Mouse (Mus musculus) midbrain, embryonic 11.5 days (tissue): ENCODE results near the gene Ciart. TPM values are rescaled to one million over a fixed set of nuclear protein-coding genes. Genes with fewer than 3 reads are reported as not detected.

Source experiments
- ATAC-seq: fragments of 200-750 bp; cut with Nextera tagmentation; 2 replicates; pipeline ENCODE4 v1.8.0; 2017; ENCODE audit warnings: moderate TSS enrichment, moderate library complexity; ENCODE audit not compliant: low FRiP score
- DNase-seq: peaks from one replicate; pipeline ENCODE4 v3.0.0; 2015; ENCODE audit warnings: low spot score; ENCODE audit errors: missing footprints
- H3K27ac ChIP-seq: fragments of 300-500 bp; sonication (generic); 2 replicates; pipeline ENCODE4 v1.5.1; 2014; ENCODE audit warnings: low read depth, low read length
- H3K27me3 ChIP-seq: fragments of 300-500 bp; sonication (generic); 2 replicates; pipeline ENCODE4 v1.6.1; 2014; ENCODE audit warnings: mild to moderate bottlenecking, low read length, moderate library complexity, mixed read lengths; ENCODE audit not compliant: control insufficient read depth, insufficient read depth
- H3K36me3 ChIP-seq: fragments of 300-500 bp; sonication (generic); 2 replicates; pipeline ENCODE4 v1.6.1; 2014; ENCODE audit warnings: mild to moderate bottlenecking, low read length, moderate library complexity, mixed read lengths; ENCODE audit not compliant: control insufficient read depth, insufficient read depth
- H3K4me1 ChIP-seq: fragments of 300-500 bp; sonication (generic); 2 replicates; pipeline ENCODE4 v1.6.1; 2014; ENCODE audit warnings: low read length; ENCODE audit not compliant: control insufficient read depth, insufficient read depth
- H3K4me2 ChIP-seq: fragments of 300-500 bp; sonication (generic); 2 replicates; pipeline ENCODE4 v1.6.1; 2014; ENCODE audit warnings: mild to moderate bottlenecking, moderate library complexity
- H3K4me3 ChIP-seq: fragments of 300-500 bp; sonication (generic); 2 replicates; pipeline ENCODE4 v1.5.1; 2014; ENCODE audit warnings: low read depth, low read length
- H3K9ac ChIP-seq: fragments of 300-500 bp; sonication (generic); 2 replicates; pipeline ENCODE4 v1.6.1; 2014; ENCODE audit warnings: low read length
- H3K9me3 ChIP-seq: fragments of 300-500 bp; sonication (generic); 2 replicates; pipeline ENCODE4 v1.6.1; 2016; ENCODE audit warnings: low read length; ENCODE audit not compliant: control insufficient read depth
- WGBS: fragments of 180-500 bp; shearing (Covaris S2); extraction: QIAGEN DNeasy Blood & Tissue Kit; methylation state at CpG from one replicate; pipeline ENCODE4 v1.1.7; 2014; 5-methylcytosine and 5-hydroxymethylcytosine counted together
- polyA plus RNA-seq: library from polyadenylated mRNA; unstranded; fragments of >200 nt; fragmentation: Nextera tagmentation; extraction: Ambion mirVana; gene quantifications from 2 replicates; pipeline ENCODE4 v1.2.1, GENCODE M21; 2014

The Ciart gene
- polyA plus RNA-seq, 1 experiment from 2014 or later = 4.6 TPM

DNA sequence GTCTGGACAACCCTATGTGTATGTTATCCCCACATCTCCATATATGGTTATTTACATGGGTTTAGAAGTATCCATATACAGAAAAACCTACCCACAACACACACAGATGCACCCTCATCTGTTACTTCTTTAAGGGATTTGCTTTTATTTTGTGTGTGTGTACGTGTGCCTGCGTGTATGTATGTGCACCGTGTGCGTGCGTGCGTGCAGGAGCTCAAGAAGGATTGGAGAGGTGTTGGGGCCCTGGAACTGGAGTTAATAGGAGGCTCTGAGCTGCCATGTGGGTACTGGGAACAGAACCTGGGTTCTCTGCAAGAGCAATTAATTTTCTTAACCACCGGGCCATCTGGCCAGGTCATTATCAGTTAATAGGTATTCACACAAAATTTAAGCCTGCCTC, 10.0 kb downstream of the Ciart start:
- Histone ChIP-seq H3K9ac (peak overlapping the region; percentile 38; the same call in 1 of the 2 replicates), H3K9me3 (no peaks in the 10 kb centered on the region), H3K4me2 (peak overlapping the region; percentile 63), H3K27ac (no peak overlapping the region), H3K36me3 (peaks cover 14% of the 10 kb centered on the region), H3K4me3 (peak overlapping the region; percentile 61), H3K4me1 (peaks cover 12% of the 10 kb centered on the region), H3K27me3 (no peaks in the 10 kb centered on the region)
- no peak for DNase-seq
- no peak for ATAC-seq
- 79% methylated on average over 7 of the region's 7 CpGs for WGBS

DNA sequence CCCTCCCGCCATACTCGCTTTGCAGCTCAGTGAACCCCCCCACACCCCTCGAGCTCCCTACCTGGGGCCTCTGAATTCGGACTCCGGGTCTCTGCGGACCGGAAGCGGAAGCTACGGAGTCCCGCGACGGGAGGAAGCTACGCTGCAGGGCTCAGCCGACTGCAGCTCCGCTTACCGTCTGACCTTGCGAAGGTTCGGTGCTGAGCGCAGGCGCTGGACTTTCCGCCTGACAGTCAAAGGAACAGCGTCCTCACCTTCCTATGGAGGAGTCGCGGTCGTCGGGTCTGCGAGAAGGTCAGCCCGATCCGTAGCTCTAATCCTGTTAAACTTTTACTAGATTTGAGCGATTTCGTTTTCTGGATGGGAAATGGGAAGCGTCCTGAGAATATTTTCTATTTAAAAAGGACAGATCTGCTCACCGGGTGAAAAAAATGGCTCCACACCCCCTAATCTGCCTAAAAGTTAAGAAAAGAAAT, 10.6 kb downstream of the Ciart start, which contains the start of gene Mrps21:
Gene Mrps21 (minus strand): TSS at position 128 of the 476 bp plus-strand sequence.
- Histone ChIP-seq H3K4me1 (peaks cover 12% of the 10 kb centered on the region), H3K4me2 (peak within 1 kb of the TSS; percentile 63), H3K4me3 (peak within 1 kb of the TSS; percentile 61), H3K9ac (peak within 1 kb of the TSS; percentile 83), H3K27ac (no peak within 1 kb of the TSS), H3K36me3 (peaks cover 14% of the 10 kb centered on the region), H3K9me3 (no peaks in the 10 kb centered on the region), H3K27me3 (no peaks in the 10 kb centered on the region)
- DNase-seq = peak; percentile 97
- under 1% methylated on average over 33 of the region's 33 CpGs for WGBS
- peak; percentile 94 for ATAC-seq

GRCm38 (mm10) chr3:95870976-95871375, 11.1 kb downstream of the Ciart start:
- Histone ChIP-seq H3K36me3 (peaks cover 14% of the 10 kb centered on the region), H3K4me3 (peak overlapping the region; percentile 61), H3K27ac (no peak overlapping the region), H3K9ac (peak overlapping the region; percentile 83), H3K27me3 (no peaks in the 10 kb centered on the region), H3K9me3 (no peaks in the 10 kb centered on the region), H3K4me2 (peak overlapping the region; percentile 63), H3K4me1 (peaks cover 12% of the 10 kb centered on the region)
- DNase-seq (no peak), ATAC-seq (peak; percentile 35)
- 9% methylated on average over 15 of the region's 15 CpGs for WGBS

DNA sequence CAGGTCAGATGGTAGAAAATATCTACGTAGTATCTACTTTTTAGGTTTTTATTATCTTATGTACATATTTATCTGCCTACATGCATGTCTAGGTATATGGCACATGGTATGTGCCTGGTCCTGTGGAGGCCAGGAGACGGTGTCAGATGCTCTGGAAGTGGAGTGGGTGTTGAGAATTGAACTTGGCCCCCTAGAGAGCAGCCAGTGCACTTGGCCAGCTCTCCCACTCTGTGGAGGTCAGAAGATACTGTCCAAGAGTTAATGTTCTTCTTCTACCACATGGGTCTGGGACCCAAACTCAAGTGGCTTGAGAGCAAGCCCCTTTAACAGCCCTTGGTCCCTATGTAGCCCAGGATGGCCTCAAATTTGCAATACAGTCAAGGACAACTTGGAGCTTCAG, 14.6 kb downstream of the Ciart start:
- H3K4me1 ChIP-seq = peaks cover 11% of the 10 kb centered on the region
- ATAC-seq = no peak
- no peaks in the 10 kb centered on the region for H3K27me3 ChIP-seq
- no peaks in the 10 kb centered on the region for H3K9me3 ChIP-seq
- H3K4me3 ChIP-seq = no peak overlapping the region
- H3K4me2 ChIP-seq = no peak overlapping the region
- H3K27ac ChIP-seq = no peak overlapping the region
- WGBS = 100% methylated on average over 2 of the region's 2 CpGs
- H3K9ac ChIP-seq = no peak overlapping the region
- H3K36me3 ChIP-seq = peaks cover 21% of the 10 kb centered on the region
- DNase-seq = no peak

DNA sequence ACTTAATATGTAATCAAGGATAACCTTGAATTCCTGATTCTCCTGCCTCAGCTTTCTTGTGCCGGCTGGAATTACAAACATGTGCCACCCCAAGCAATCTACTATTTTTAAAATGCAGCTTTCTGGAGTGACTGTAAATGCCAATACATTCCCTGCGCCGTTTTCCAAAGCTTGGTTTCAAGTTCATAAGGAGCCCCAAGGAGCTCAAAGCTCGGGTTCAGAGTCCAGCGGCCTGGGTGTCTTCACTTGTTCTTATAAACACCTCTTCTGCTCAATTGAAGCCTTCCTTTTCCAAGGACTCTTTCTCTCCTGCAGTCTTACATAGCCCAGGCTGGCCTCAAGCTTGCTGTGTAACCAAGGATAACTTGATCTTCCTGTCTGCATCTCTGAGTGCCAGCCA, 16.0 kb downstream of the Ciart start:
- H3K9me3 ChIP-seq = no peaks in the 10 kb centered on the region; the same call in 1 of the 2 replicates
- H3K36me3 ChIP-seq = peaks cover 21% of the 10 kb centered on the region

DNA sequence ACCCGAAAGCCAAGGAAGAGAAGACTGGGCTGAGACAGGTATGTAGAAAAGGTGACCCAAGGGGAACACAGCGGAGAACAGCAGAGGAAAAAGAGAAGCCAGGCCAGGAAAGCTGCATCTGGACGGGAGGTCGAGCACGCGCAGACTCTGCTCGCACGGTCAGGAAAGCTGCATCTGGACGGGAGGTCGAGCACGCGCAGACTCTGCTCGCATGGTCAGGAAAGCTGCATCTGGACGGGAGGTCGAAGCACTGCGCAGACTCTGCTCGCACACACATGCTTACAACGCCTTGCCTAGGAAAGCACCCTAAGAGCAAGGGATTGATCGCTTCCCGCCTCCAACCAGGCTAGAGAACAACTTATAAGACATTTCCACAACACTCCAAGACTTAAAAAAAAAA, 16.5 kb downstream of the Ciart start:
- H3K36me3 ChIP-seq = peaks cover 21% of the 10 kb centered on the region
- DNase-seq (no peak), ATAC-seq (no peak)
- H3K4me1 ChIP-seq = peaks cover under 1% of the 10 kb centered on the region; the same call in 1 of the 2 replicates
- no peak overlapping the region for H3K4me3 ChIP-seq
- no peak overlapping the region for H3K27ac ChIP-seq
- no peak overlapping the region for H3K9ac ChIP-seq
- H3K9me3 ChIP-seq = no peaks in the 10 kb centered on the region; the same call in 1 of the 2 replicates
- 92% methylated on average over 20 of the region's 20 CpGs for WGBS
- no peaks in the 10 kb centered on the region for H3K27me3 ChIP-seq
- no peak overlapping the region for H3K4me2 ChIP-seq

More for the DNA sequence above, 16.0 kb downstream of the Ciart start:
- H3K4me2 ChIP-seq = no peak overlapping the region
- ATAC-seq (no peak), DNase-seq (no peak)
- H3K4me3 ChIP-seq = no peak overlapping the region
- no peak overlapping the region for H3K9ac ChIP-seq
- no peak overlapping the region for H3K27ac ChIP-seq
- H3K4me1 ChIP-seq = peaks cover 5% of the 10 kb centered on the region; the same call in 1 of the 2 replicates
- H3K27me3 ChIP-seq = no peaks in the 10 kb centered on the region
- WGBS = 96% methylated on average over 5 of the region's 5 CpGs

DNA sequence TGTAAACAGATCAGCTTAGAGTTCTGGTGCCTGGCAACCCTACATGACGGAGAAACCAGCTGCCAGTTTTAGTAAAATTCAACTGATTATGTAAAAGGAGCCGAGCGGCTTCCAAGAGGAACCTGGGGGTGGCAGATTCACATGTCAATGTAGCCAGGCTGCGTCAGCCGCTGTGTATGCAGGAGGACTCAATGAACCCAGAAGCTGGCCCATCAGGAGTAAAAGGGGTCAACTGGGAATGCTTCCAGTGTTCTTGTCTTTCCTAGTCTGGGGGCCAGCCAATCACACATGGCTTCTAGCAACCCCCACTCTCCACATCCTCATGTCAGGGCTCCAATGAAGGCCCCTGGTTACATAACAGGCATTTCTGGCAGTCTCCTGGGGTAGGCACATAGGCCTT, 17.0 kb downstream of the Ciart start:
- peaks cover 21% of the 10 kb centered on the region for H3K36me3 ChIP-seq
- H3K4me1 ChIP-seq = no peaks in the 10 kb centered on the region
- H3K4me3 ChIP-seq = no peak overlapping the region
- DNase-seq = no peak
- no peak overlapping the region for H3K9ac ChIP-seq
- H3K9me3 ChIP-seq = no peaks in the 10 kb centered on the region; the same call in 1 of the 2 replicates
- H3K27ac ChIP-seq = no peak overlapping the region
- ATAC-seq = no peak
- no peak overlapping the region for H3K4me2 ChIP-seq
- WGBS = 91% methylated on average over 5 of the region's 5 CpGs
- no peaks in the 10 kb centered on the region for H3K27me3 ChIP-seq

GRCm38 (mm10) chr3:95863578-95863977, 18.5 kb downstream of the Ciart start:
- Histone ChIP-seq H3K4me2 (no peak overlapping the region), H3K27ac (no peak overlapping the region), H3K4me1 (no peaks in the 10 kb centered on the region), H3K27me3 (no peaks in the 10 kb centered on the region), H3K4me3 (no peak overlapping the region), H3K9ac (no peak overlapping the region), H3K36me3 (peaks cover 13% of the 10 kb centered on the region), H3K9me3 (no peaks in the 10 kb centered on the region; the same call in 1 of the 2 replicates)
- WGBS = 79% methylated on average over 7 of the region's 7 CpGs
- DNase-seq (no peak), ATAC-seq (no peak)

DNA sequence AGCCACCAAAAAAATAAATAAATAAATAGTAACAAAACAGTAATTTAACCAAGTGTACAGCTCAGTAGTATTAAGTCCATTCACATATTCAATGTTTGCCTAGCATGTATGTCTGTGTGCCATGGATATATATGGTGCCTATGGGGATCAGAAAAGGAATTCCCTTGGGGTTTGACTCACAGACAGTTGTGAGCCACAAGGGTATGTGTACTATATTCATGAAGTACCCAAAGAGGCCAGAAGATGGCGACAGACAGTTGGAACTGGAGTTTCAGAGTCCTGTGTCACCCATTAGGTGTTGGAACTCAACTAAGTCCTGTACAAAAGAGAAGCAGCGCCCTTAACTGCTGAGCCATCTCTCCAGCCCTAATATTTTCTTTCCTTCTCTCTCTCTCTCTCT, 20.3 kb downstream of the Ciart start:
- Histone ChIP-seq H3K9me3 (no peaks in the 10 kb centered on the region; the same call in 1 of the 2 replicates), H3K9ac (no peak overlapping the region)
- peak; percentile 65; the same call in 1 of the 2 replicates for ATAC-seq

More for the DNA sequence above, 20.3 kb downstream of the Ciart start:
- Histone ChIP-seq H3K27me3 (no peaks in the 10 kb centered on the region), H3K4me3 (no peak overlapping the region), H3K27ac (no peak overlapping the region), H3K36me3 (0 out of 2 replicates have a peak, but pooled peaks cover 7% of the 10 kb centered on the region), H3K4me1 (no peaks in the 10 kb centered on the region), H3K4me2 (no peak overlapping the region)
- DNase-seq = peak; percentile 95
- 33% methylated on average over 2 of the region's 2 CpGs for WGBS
